Mouse (Mus musculus): Measurements from ENCODE around the gene 9130409I23Rik. TPM values are rescaled to one million over a fixed set of nuclear protein-coding genes. Genes with fewer than 3 reads are reported as not detected.
"Not testable (repeated sequence)": the region's sequence is repeated elsewhere in the genome, so short reads cannot be mapped to it uniquely, and the experiment has no call there.

9130409I23Rik gene
- polyA plus RNA-seq, 1 experiment = not detected

DNA sequence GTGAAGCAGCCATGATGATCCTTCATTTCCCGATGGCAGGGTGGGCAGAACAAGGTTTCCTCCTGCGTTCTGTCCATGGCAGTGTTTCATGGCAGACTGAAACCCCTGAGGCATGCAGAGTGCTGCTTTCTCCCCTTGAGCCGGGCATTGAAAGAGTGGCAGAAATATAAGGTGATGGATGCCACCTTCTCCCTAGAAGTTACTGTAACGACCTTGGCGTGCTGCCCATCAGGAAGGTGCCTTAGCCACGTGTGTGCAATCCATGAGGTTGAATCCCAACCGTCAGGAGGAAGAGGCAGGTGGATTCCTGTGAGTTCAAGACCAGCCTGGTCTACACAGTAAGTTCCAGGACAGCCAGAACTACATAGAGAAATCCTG, 29.6 kb upstream of the 9130409I23Rik start:
- Histone ChIP-seq H3K4me3 (ENCODE audit: insufficient read depth, low read length) (no peak overlapping the region), H3K27ac (ENCODE audit: insufficient read depth, low read length) (peak overlapping the region; percentile 6), H3K4me1 (ENCODE audit: control insufficient read depth, insufficient read depth, low read length) (peaks cover 2% of the 10 kb centered on the region)
- no peak for TF ChIP-seq POLR2A (IDR thresholded peaks at IDR 0.05; ENCODE audit: low read depth, low read length)
- no peak for TF ChIP-seq CTCF (IDR thresholded peaks at IDR 0.05; ENCODE audit: borderline replicate concordance, insufficient read depth, low read length)

DNA sequence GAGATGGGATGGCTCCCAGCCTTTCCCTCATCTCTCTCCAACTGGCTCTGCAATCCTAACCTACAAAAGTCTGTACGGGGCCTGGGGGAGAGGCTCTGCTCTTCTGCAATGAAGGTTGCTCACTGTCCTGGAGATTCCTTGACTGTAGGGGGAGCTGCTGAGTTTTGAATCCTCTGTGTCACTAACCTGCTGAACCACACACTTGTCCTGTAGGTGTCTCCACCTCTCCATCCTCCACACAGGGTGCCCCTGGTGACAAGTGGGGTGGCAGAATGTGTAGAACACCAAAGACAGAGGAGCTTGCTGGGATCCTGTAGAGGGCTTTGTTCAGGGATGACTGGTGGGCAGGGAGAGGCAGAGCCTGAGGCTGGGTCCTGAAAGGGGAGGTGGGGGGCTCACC, 28.8 kb upstream of the 9130409I23Rik start:
- H3K4me3 ChIP-seq (ENCODE audit: insufficient read depth, low read length) = no peak overlapping the region
- TF ChIP-seq POLR2A (IDR thresholded peaks at IDR 0.05; ENCODE audit: low read depth, low read length) = no peak
- peak; percentile 64; the same call in 1 of the 2 replicates for TF ChIP-seq CTCF (IDR thresholded peaks at IDR 0.05; ENCODE audit: borderline replicate concordance, insufficient read depth, low read length)
- H3K27ac ChIP-seq (ENCODE audit: insufficient read depth, low read length) = no peak overlapping the region
- peaks cover 2% of the 10 kb centered on the region for H3K4me1 ChIP-seq (ENCODE audit: control insufficient read depth, insufficient read depth, low read length)

DNA sequence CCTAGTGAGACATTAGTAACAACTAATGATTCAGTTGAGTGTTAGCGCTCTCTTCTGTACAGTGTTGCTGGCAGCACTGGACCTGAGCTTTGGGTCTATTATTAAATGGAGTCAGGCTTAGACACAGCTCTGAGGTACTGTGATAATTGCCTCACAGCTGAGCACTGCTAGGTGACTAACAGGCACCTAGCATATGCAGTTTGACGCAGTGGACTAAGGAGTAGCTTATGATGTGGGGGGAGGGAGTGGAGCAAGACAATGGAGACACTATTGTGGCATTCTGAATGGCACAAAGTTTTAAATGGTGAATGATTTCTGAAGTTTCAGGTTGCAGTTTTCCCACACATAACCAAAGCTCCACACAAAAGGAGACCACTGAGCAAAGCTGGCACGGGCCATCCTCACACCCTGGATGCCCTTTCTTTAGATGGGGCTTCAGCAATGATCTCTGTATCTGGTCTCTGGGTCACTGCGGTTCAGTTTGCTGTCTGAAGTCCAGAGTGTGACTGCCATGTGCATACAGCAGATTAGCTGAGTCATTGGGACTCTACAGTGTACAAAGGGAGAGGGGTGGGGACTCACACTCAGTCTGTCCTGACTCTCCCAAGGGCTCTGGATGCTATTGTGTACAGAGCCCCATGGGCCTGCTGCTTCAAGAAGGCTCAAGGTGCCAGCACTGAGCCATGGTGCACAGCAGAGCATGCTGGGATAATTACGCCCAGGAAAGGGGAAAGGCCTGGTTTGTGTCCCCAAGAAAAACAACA, 15.8 kb upstream of the 9130409I23Rik start:
- H3K4me1 ChIP-seq (ENCODE audit: control insufficient read depth, insufficient read depth, low read length); H3K4me3 ChIP-seq (ENCODE audit: insufficient read depth, low read length); H3K27ac ChIP-seq (ENCODE audit: insufficient read depth, low read length): not testable (repeated sequence)

DNA sequence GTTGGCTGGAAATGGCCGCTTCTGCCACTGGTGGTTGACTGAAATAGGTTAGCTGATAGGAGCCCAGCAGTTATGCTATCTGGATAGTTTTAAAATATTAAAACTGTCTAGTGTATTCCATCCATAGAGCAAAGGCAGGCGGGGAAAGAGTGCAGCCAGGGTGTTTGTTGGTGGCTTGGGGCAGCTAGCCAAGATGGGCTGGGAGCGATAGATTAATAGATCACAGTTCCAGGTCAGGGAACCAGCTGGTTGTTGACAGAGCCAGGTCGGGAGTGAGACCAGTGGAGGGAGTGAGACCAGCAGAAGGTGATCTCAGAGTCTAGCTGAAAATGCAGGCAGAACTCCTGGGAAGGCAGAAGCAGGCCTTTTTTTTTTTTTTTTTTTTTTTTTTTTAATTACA, 13.4 kb upstream of the 9130409I23Rik start:
- Histone ChIP-seq H3K27ac (ENCODE audit: insufficient read depth, low read length) (no peak overlapping the region), H3K4me1 (ENCODE audit: control insufficient read depth, insufficient read depth, low read length) (no peaks in the 10 kb centered on the region), H3K4me3 (ENCODE audit: insufficient read depth, low read length) (no peak overlapping the region)
- TF ChIP-seq POLR2A (IDR thresholded peaks at IDR 0.05; ENCODE audit: low read depth, low read length) (no peak), CTCF (IDR thresholded peaks at IDR 0.05; ENCODE audit: borderline replicate concordance, insufficient read depth, low read length) (no peak)

DNA sequence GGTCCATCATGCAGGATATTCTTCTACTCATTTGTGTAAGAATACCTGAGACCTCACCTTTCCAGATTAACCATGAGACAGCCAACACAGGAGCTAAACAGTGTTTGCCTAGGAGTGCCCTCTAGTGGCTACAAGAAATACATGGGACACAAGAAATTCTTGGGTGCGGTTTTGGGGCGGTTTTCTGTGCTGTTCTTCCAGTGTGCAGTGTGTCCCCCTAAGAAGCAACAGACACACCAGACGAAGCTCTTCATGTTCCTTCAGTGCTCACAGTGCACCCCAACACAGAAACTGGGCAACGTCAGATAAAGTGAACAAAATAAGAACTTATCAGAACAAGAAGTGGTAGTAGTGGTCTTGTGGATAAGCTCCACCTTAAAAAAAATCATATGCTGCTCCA, 11.4 kb upstream of the 9130409I23Rik start:
- TF ChIP-seq POLR2A (IDR thresholded peaks at IDR 0.05; ENCODE audit: low read depth, low read length) (no peak), CTCF (IDR thresholded peaks at IDR 0.05; ENCODE audit: borderline replicate concordance, insufficient read depth, low read length) (no peak)
- Histone ChIP-seq H3K4me1 (ENCODE audit: control insufficient read depth, insufficient read depth, low read length) (no peaks in the 10 kb centered on the region), H3K27ac (ENCODE audit: insufficient read depth, low read length) (no peak overlapping the region), H3K4me3 (ENCODE audit: insufficient read depth, low read length) (no peak overlapping the region)

DNA sequence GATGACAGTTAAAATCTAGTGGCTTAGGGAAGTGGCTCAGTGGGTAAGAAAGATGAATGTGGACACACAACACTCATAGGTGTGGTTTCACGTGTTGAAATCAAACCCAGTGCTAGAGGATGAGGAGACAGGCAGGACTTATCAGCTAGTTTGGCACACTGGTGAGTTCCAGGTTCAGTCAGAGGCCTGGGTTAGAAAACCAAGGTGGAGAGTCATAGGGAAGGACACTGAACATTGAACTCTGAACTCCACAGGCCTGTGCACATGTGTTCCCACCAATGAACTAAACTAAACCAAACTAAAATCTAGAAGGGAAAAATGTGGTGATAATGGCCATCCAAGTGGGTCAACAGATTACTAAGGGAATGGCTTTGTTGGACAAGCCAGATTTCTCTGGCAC, 3.5 kb upstream of the 9130409I23Rik start:
- Histone ChIP-seq H3K4me1 (ENCODE audit: control insufficient read depth, insufficient read depth, low read length) (peaks cover 3% of the 10 kb centered on the region; the same call in 1 of the 2 replicates), H3K27ac (ENCODE audit: insufficient read depth, low read length) (no peak overlapping the region), H3K4me3 (ENCODE audit: insufficient read depth, low read length) (no peak overlapping the region)
- no peak for TF ChIP-seq POLR2A (IDR thresholded peaks at IDR 0.05; ENCODE audit: low read depth, low read length)
- no peak for TF ChIP-seq CTCF (IDR thresholded peaks at IDR 0.05; ENCODE audit: borderline replicate concordance, insufficient read depth, low read length)

DNA sequence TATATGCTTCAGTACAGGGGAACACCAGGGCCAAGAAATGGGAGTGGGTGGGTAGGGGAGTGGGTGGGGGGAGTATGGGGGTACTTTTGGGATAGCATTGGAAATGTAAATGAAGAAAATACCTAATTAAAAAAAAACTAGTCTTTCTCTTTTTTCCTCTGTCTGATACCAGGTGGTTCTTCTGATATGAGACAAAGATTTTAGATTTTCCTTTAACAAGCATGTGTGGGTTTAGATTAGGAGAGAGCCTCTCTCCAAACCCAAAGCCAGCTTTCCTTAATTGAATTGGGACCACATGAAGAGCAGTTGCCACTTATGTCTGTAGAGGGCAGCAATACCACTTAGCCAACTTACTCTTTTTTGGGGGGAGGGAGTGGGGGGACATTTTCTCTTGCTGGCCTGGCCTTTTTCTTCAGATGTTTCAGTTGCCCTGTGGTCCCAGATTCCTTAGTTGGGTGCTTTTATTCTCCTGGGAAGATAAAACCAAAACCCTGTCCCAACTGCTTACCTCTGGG, 1.7 kb upstream of the 9130409I23Rik start:
- Histone ChIP-seq H3K27ac (ENCODE audit: insufficient read depth, low read length) (no peak overlapping the region), H3K4me3 (ENCODE audit: insufficient read depth, low read length) (no peak overlapping the region), H3K4me1 (ENCODE audit: control insufficient read depth, insufficient read depth, low read length) (peaks cover 3% of the 10 kb centered on the region; the same call in 1 of the 2 replicates)
- TF ChIP-seq POLR2A (IDR thresholded peaks at IDR 0.05; ENCODE audit: low read depth, low read length) (no peak), CTCF (IDR thresholded peaks at IDR 0.05; ENCODE audit: borderline replicate concordance, insufficient read depth, low read length) (no peak)

DNA sequence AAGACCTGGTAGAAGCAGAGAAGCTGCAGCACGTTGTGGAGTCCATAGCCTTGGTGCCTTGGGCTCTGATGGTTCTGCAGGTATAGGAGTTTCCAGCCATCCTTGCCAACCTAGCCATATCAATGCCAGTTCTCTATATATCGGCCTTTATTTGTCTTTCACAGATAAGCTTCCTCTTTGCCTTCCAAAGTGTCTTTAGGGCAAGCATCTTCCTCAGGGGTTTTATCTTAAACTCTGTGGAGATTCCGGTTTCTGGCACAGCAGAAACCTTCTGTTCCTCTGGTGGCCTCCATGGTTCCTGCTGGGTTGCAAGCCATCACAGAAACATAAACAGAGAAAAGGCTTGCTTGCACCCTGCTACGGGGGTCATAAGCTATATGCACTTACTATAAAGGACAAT, 1.9 kb downstream of the 9130409I23Rik start:
- no peak for TF ChIP-seq POLR2A (IDR thresholded peaks at IDR 0.05; ENCODE audit: low read depth, low read length)
- no peak for TF ChIP-seq CTCF (IDR thresholded peaks at IDR 0.05; ENCODE audit: borderline replicate concordance, insufficient read depth, low read length)
- Histone ChIP-seq H3K4me1 (ENCODE audit: control insufficient read depth, insufficient read depth, low read length) (no peaks in the 10 kb centered on the region), H3K4me3 (ENCODE audit: insufficient read depth, low read length) (no peak overlapping the region), H3K27ac (ENCODE audit: insufficient read depth, low read length) (no peak overlapping the region)

DNA sequence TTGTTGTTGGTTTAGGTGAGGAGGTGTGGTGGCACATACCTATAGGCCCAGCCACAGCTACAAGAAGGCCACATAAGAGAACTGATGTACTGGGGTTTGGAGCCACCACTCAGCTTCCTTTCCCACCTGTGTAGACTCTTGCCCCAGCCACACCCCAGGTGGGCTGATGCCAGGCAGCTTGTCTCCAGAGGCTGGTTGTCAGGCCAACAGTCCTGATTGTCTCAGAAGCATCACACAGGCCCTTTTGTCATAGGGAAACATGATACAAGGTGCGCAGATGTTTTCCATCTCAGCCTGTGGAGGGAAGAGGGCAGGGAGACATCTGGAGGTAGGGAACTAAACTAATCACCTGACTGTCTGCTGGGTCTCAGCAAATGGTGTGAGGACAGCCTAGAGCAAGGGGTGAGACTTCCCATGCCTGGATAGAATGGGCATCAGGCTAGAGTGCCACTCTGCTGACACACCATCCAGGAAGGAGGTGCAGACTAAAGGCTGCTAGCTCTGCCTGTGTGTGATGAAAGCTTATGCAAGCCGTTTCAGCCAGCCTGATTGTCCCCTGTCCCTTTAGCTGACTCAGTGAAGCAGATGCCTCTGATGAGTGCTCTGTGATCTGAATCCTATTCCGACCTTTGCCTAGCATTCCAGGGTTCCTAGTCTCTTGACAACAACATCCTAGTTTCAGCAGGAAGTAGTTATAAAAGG, 10.9 kb downstream of the 9130409I23Rik start:
- TF ChIP-seq CTCF (IDR thresholded peaks at IDR 0.05; ENCODE audit: borderline replicate concordance, insufficient read depth, low read length) = no peak
- TF ChIP-seq POLR2A (IDR thresholded peaks at IDR 0.05; ENCODE audit: low read depth, low read length) = no peak
- no peaks in the 10 kb centered on the region for H3K4me1 ChIP-seq (ENCODE audit: control insufficient read depth, insufficient read depth, low read length)
- no peak overlapping the region for H3K27ac ChIP-seq (ENCODE audit: insufficient read depth, low read length)
- no peak overlapping the region for H3K4me3 ChIP-seq (ENCODE audit: insufficient read depth, low read length)

DNA sequence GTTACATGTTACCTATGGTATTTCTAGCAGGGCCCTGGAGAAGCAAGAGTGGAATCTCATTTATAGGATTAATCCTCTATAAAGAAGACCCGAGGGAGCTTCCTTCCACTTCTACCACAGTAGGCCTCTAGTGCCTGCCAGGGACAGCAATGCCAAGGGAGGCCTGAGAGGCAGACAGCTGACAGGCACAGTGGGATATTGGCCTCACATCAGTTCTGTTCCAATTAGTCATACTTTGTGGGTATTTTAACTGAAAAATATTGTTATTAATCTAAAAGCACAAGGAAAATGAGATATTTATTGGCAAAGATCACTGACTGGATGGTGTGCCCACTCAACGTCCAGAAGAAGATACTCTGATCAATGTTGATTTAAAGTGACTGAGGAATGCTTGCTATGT, 13.0 kb downstream of the 9130409I23Rik start:
- Histone ChIP-seq H3K27ac (ENCODE audit: insufficient read depth, low read length) (no peak overlapping the region), H3K4me3 (ENCODE audit: insufficient read depth, low read length) (no peak overlapping the region), H3K4me1 (ENCODE audit: control insufficient read depth, insufficient read depth, low read length) (no peaks in the 10 kb centered on the region)
- TF ChIP-seq CTCF (IDR thresholded peaks at IDR 0.05; ENCODE audit: borderline replicate concordance, insufficient read depth, low read length) (no peak), POLR2A (IDR thresholded peaks at IDR 0.05; ENCODE audit: low read depth, low read length) (no peak)
